Mouse (Mus musculus) thymus, adult 2 months (tissue): Measurements from ENCODE around the gene 4933425L06Rik.

Source experiments
- CTCF ChIP-seq: fragments of 200-500 bp; IDR thresholded peaks from 2 replicates; pipeline ENCODE4 v1.5.1; 2012; ENCODE audit warnings: mild to moderate bottlenecking, control low read depth, low read length, moderate library complexity, borderline replicate concordance; ENCODE audit not compliant: control insufficient read depth, poor library complexity, insufficient read depth; ENCODE audit errors: extremely low read depth
- POLR2A ChIP-seq: fragments of 200-500 bp; IDR thresholded peaks from 2 replicates; pipeline ENCODE4 v1.6.1; 2012; ENCODE audit warnings: mild to moderate bottlenecking, low read length, control low read depth, moderate library complexity; ENCODE audit not compliant: control insufficient read depth, poor library complexity, insufficient read depth; ENCODE audit errors: extremely low read depth

GRCm38 (mm10) chr13:105055374-105055773 is 26.5 kb upstream of the 4933425L06Rik start:
- TF ChIP-seq CTCF (no peak), POLR2A (no peak)
